Mouse (Mus musculus) G1E-ER4 (cell line): Measurements from ENCODE around the gene Serpinf2. TPM values are rescaled to one million over a fixed set of nuclear protein-coding genes. Genes with fewer than 3 reads are reported as not detected.

Experiments used
- GATA1 ChIP-seq: IDR thresholded peaks from one replicate; pipeline ENCODE4 v1.8.0; 2012; ENCODE audit warnings: low read length, inconsistent platforms
- polyA plus RNA-seq: library from polyadenylated mRNA; stranded (reverse); fragments of >175 nt; gene quantifications from 2 replicates; pipeline ENCODE4 v1.2.3, GENCODE M21; 2012

Serpinf2 gene
- polyA plus RNA-seq, 1 experiment: 0.05 TPM

- TF ChIP-seq GATA1: no peak
Observed at GRCm38 (mm10) chr11:75450304-75450908, 11.0 kb upstream of the Serpinf2 start.

- TF ChIP-seq GATA1: no peak
Observed at GRCm38 (mm10) chr11:75449695-75450094, 10.3 kb upstream of the Serpinf2 start.

- no peak for TF ChIP-seq GATA1
Observed at GRCm38 (mm10) chr11:75448575-75448974, 9.2 kb upstream of the Serpinf2 start.

DNA sequence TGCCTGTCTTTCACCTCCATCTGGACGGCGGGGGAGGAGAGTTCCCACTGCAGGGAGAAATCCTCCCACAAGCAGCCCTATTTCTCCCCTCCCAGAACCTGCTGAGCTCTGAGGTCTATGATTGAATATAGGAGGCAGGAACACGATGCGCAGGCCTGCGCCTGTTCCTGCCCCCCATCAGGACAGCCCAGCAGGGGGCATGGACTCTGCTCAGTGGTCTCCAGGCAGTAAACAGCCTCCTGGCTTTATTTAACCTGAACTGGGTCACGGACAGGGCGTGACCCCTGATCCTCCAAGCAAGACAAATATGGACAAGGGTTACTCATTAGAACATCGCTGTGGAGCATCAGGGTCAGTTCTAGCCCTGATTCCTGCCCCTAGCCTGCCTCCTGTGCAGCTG lies 4.3 kb upstream of the Serpinf2 start:
- no peak for TF ChIP-seq GATA1

DNA sequence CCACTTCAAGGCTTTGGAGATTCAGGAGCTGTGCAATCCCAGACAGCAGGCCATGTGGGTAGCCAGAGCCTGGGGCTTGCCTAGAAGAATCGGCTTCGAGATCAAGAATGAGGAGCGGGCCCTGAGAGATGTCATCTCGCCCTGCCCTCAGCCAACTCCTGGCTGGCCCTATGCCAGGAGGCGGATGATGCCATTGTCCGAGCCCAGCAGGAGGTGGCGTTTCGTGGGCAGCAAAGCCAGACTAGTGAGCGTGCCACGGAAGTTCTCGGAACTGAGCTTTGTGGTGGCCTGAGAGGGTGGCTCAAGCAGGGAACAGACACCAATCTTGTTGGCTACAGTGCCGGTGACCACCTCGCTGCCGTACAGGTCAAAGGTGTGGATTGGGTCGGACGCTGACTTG lies 2.2 kb upstream of the Serpinf2 start:
- TF ChIP-seq GATA1: no peak

DNA sequence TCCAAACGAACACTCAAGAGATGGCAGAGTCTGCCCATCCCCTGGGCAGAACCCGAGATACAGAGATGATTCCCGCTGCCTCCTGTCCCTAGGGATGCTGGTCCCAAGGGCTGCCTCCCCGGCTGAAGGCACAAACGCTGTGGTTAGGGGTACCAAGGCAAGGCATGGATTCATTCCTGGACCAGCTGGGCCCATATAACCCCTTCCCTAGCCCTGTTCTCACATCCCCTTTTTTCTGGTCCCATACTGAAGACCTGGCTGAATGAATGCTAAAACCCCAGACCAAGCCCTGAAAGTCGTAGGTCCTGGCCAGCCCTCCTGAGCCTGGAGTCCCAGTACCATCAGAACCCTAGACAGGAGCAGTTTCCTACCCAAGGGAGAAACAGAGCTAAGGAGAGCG lies 1.6 kb upstream of the Serpinf2 start:
- no peak for TF ChIP-seq GATA1

GRCm38 (mm10) chr11:75439951-75440350 lies 560 bp upstream of the Serpinf2 start:
- no peak for TF ChIP-seq GATA1

GRCm38 (mm10) chr11:75438804-75439203 lies 587 bp downstream of the Serpinf2 start:
- no peak for TF ChIP-seq GATA1

- no peak for TF ChIP-seq GATA1
Observed at GRCm38 (mm10) chr11:75438194-75438593, 1.2 kb downstream of the Serpinf2 start.

GRCm38 (mm10) chr11:75434138-75434537 lies 5.3 kb downstream of the Serpinf2 start:
- TF ChIP-seq GATA1: no peak

- no peak for TF ChIP-seq GATA1
Observed at GRCm38 (mm10) chr11:75431307-75431706, 8.1 kb downstream of the Serpinf2 start.

DNA sequence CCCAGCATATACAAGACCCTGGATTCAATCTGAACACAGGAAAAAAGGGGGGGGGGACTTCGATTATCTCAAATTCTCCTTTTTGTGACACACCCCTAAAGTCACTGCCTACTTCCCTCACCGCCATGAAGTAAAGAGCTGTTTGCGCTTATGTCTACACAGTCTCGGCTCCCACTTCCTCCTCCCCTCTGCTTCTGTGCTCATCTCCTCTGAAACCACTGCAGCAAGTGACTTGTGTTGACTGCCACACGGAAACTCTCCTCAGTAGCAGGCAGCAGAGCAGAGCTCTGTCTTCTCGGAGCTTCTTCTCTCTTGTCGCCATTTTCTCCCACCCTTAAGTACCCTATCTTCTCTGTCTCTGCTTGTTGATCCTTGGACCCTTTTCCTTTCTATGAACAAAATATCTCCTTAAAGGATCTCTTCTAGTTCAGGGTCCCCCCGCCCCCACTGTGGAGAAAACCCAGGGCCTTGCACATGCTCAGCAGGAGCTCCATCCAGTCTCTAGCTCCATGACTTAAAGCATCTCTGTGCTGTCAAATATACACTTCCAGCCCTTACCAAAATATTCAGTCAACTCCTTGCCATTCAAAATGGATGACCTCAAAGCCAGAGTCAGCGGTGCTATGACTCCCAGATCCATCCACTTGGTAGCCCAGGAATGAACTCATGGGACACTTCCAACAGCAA lies 10.2 kb downstream of the Serpinf2 start:
- TF ChIP-seq GATA1: no peak

GRCm38 (mm10) chr11:75424459-75424858 lies 14.9 kb downstream of the Serpinf2 start:
- TF ChIP-seq GATA1: no peak

DNA sequence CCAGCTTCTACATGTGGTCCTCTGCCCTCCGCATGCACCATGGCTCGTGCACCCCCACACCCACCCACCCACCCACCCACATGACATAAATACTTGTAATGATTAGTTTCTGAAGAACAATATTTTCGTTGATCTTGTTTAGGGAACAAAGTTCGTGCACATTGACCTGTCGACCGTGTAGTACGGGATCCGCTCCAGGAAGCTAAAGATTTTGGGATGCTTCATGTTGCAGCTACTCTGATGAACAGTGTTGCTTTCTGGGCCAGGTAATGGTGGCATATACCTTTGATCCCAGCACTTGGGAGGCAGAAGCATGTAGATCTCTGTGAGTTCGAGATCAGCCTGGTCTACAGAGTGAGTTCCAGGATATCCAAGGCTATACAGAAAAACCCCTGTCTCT lies 15.4 kb downstream of the Serpinf2 start:
- no peak for TF ChIP-seq GATA1

- no peak for TF ChIP-seq GATA1
Observed at GRCm38 (mm10) chr11:75423091-75423490, 16.3 kb downstream of the Serpinf2 start.

GRCm38 (mm10) chr11:75422013-75422792 lies 17.2 kb downstream of the Serpinf2 start, which contains the start of gene Serpinf1:
Gene Serpinf1, minus strand, starts transcription at chr11:75422701.
- no peak for TF ChIP-seq GATA1
